Mouse (Mus musculus): ENCODE measurements around the gene AL732309.1.

DNA sequence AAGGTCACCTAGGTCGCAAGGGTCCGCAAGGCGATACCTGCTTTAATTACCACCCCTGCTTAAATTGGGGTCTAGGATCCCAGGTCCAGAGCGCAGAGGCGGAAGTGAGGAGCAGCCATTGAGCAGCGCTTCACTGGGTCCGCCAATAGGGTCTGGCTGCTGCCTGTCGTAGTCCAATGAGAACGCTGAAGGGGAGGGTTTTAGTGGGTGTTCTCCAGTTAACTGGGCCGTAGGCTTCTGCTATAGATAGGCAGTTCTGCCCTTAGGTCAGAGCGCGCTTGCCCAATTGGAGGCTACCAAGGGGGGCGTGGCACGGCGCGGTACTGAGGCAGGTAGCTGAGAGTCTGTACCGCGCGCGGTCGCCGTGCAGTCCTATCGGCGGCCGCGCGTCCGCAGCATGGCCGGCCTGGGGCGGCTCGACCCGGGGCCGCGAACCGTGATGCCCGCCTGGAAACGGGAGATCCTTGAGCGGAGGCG is 15.7 kb upstream of the AL732309.1 start, which contains the start of gene Tprn:
- TF ChIP-seq CTCF (IDR thresholded peaks at IDR 0.05; ENCODE audit: borderline replicate concordance, insufficient read depth, low read depth, low read length) = no peak
- peak; percentile 77 for TF ChIP-seq POLR2A (IDR thresholded peaks at IDR 0.05; ENCODE audit: borderline replicate concordance, insufficient read depth, low read length)

Data from cerebellum, adult 2 months (tissue).